Mouse (Mus musculus) layer of hippocampus, adult 2 months (tissue): Measurements from ENCODE around the gene Fbxo5. TPM values are rescaled to one million over a fixed set of nuclear protein-coding genes. Genes with fewer than 3 reads are reported as not detected.

ENCODE experiments used
- DNase-seq, 2 experiments: peaks; one replicate each; pipeline ENCODE4 v3.0.0; 2022; ENCODE audit warnings: low spot score in 2 of 2
- H3K27ac ChIP-seq: fragments of 200-600 bp; 2 replicates; pipeline ENCODE4 v1.8.1; 2022
- H3K4me3 ChIP-seq: fragments of 200-600 bp; 2 replicates; pipeline ENCODE4 v1.8.1; 2022; ENCODE audit warnings: mild to moderate bottlenecking
- CTCF ChIP-seq: fragments of 200-600 bp; conservative IDR thresholded peaks from 2 replicates; pipeline ENCODE4 v1.8.1; 2022; ENCODE audit warnings: antibody characterized with exemption, mild to moderate bottlenecking, moderate library complexity
- total RNA-seq, 2 experiments: library from RNA; stranded (reverse); gene quantifications; 2 replicates each; pipeline ENCODE4 v1.2.3; 2021

Fbxo5 gene
- total RNA-seq, 2 experiments from 2014 or later = 0.83 to 1.1 TPM

DNA sequence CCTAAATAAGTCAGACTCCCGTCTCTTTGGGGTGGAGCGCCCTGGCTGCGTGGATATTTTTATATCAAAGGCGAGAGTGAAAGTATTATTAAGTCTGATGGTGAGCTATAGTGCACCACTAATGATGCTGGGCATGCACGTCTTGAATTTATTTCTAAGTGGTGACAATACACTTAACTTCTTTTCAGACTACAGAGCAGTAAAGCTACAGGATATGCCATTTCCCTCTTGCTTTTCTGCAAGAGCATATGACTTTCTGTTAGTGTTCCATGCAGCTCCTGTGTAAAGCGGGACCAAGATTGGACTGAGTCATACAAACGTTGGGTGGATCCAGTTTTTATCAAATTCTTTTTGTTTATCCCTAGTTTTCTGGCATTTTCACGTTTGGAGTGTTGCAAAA, 1.0 kb upstream of the Fbxo5 start:
- peak overlapping the region; percentile 82 for H3K27ac ChIP-seq
- TF ChIP-seq CTCF = no peak
- peak overlapping the region; percentile 87 for H3K4me3 ChIP-seq
- DNase-seq = no peak

DNA sequence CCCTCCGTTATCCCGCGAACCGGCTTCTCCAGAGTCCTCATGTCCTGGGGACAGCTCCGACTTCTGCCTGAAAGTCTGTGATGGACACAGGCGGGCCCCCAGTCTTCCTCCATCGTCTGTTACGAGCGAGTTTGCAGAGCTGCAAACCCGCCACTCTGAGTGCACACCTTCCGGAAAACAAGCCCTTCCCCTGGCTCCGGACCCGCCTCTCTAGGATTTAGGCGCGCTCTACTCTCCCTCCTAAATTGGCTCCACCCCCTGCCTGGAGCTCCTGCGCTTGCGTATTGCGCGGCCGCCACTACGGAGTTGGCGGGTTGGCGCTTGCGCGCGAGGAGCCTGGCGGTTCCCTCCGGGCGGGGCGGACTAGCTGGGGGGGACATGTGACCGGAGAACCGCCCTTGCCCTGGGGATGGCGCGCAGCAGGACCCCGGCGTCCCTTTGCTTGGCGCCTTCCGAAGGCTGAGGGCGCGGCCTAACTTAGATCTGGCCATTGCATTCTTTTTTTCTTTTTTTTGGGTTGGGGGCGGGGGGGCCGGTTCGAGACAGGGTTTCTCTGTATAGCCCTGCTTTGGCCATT, 419 bp upstream of the Fbxo5 start:
- TF ChIP-seq CTCF = no peak
- DNase-seq = peak; percentile 96
- peak overlapping the region; percentile 87 for H3K4me3 ChIP-seq
- peak overlapping the region; percentile 82 for H3K27ac ChIP-seq

DNA sequence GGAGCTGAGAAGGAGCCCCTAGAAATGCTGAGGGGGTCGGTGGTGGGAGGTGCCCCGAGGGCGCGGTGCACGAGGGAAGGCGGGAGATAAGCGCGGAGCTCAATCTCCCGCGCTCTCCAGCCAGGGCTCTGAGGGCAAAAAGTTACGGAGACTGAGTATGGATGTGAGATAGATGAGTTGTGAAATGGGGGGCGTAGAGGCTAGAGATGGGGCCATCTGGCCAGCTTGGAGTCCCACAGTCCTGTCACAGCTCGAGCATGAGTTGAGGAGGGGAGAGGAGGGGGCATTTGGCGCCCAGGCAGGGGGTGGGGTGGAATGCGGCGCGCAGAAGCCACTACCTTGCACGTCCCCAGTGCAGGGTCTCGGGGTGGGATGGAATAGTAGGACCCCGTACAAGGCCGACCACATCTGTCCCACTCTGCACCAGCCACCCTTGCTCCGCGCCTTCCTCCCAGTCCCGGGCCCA, 676 bp downstream of the Fbxo5 start:
- no peak for TF ChIP-seq CTCF
- no peak for DNase-seq
- H3K4me3 ChIP-seq = peak overlapping the region; percentile 87
- H3K27ac ChIP-seq = no peak overlapping the region

DNA sequence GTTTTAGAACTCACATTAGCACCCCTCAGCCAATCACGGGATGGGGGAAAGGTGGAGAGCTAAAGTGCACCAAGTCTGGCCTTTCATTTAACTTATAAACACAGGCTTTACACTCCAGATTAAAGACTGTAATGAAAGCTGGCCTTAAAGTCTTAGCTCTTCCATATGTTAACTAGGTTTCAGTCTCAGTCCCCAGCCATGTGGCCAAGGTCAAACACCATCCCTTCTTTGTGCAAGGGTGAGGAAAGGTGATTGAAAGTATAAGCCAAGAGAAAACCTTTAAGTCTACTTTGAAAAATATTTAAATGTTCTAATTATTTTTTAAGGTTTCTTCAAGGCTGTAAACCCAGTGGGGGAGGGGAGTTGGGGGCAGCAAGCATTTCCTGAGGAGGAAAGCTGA, 1.7 kb downstream of the Fbxo5 start:
- no peak for TF ChIP-seq CTCF
- Histone ChIP-seq H3K27ac (no peak overlapping the region), H3K4me3 (no peak overlapping the region)
- no peak for DNase-seq

DNA sequence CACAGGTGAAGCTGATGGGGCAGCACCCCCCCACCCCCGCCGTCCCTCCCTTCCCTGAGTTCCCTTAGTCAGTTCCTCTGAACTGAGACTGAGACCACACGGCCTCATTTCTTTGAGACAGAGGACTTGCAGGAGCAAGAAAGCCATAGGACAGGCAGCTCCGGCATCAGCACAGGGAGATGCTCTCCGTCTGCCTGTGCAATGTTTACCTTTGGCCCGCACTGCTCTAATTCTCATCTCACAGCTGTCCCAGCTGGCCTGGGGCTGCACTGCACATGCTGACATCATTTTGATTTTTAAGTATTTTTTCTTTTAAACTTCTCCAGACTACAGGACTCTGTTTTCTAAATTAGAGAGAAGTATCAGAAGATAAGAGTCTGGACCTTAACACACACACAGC, 2.5 kb downstream of the Fbxo5 start:
- DNase-seq = no peak
- TF ChIP-seq CTCF = no peak
- H3K27ac ChIP-seq = no peak overlapping the region
- H3K4me3 ChIP-seq = no peak overlapping the region

DNA sequence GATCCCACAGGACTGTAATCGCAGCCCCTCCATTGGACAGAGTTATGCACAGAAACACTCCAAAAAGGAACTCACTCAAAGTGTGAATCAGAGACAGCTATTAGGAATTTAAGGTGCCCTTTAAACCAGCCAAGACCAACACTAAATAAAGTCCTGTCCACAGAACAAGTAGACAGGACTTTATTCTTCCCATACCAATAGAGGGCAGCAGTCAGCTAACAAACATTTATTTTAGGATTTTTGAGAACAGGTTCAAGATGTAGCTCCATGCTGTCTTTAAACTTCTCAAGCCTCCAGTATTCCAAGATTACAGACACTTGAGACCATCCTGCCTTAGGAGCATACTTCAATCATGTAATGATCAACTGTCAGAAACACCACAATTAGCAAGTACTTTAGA, 4.9 kb downstream of the Fbxo5 start:
- Histone ChIP-seq H3K4me3 (no peak overlapping the region), H3K27ac (no peak overlapping the region)
- peak; percentile 86 for TF ChIP-seq CTCF
- no peak for DNase-seq

DNA sequence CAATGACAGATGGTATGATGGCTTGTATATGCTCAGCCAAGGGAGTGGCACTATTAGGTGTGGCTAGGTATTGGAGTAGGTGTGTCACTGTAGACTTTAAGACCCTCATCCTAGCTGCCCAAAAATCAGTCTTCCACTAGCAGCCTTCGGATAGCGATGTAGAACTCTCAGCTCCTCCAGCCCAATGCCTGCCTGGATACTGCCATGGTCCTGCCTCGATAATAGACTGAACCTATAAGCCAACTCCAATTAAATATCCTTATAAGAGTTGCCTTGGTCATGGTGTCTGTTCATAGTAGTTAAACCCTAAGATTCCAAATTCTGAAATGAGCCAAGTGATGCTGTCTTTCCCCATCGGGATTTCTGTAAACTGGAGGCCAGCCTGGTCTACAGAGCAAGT, 7.3 kb downstream of the Fbxo5 start:
- no peak for TF ChIP-seq CTCF
- Histone ChIP-seq H3K27ac (no peak overlapping the region), H3K4me3 (no peak overlapping the region)
- DNase-seq = no peak

DNA sequence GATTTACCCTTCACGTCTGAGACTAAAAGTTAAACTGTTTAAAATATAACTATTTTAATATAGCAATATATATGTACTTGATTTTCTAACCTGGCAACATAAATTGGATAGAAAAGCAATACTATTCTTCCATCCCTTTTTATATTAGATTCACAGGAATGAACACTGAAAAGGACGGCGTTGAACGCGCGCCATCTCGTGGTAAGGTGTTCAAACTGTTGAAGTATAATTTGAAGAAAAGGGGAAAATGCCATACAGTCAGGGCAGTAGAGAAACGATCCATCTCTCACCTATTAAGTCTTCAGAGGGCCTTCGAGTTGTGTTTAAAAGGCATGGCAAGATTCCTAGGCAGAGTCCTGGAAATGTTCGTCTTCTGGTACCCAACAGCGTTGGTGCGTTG, 14.7 kb downstream of the Fbxo5 start:
- TF ChIP-seq CTCF = peak; percentile 86
- H3K27ac ChIP-seq = no peak overlapping the region
- H3K4me3 ChIP-seq = no peak overlapping the region
- peak; percentile 20 to 66 for DNase-seq

DNA sequence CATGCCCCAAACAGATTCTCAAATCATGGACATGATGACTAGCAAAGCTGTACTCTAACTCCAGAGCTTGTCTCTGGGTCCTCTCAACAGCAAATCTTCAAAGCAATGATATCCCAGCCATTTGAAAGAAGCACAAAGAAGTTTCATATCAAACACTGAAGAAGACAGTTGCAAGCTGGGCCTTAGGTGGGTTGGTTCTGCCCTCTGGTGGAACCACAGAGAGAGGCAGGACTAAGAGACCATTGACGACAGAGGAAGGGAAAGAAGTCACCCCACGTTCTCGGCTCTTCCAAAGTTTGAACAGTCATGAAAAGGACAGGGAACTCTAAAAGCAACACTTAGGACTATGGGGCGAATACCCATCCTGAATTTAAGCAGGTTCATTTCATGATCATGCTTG, 18.5 kb downstream of the Fbxo5 start:
- peak; percentile 29 to 43 for DNase-seq
- peak; percentile 86 for TF ChIP-seq CTCF
- Histone ChIP-seq H3K4me3 (no peak overlapping the region), H3K27ac (no peak overlapping the region)

Other genes with a start within 250 kb of the Fbxo5 start
- under 1 TPM; 0.20 to 0.25 TPM for gene Myct1, start 211.8 kb downstream of the Fbxo5 start, total RNA-seq
- 10 to 100 TPM; 13.6 to 17.5 TPM for gene Vip, start 166.4 kb downstream of the Fbxo5 start, total RNA-seq
- 10 to 100 TPM; 10.6 to 12.0 TPM for gene Mtrf1l, start 18.3 kb upstream of the Fbxo5 start, total RNA-seq
- 10 to 100 TPM; 30.0 to 34.8 TPM for gene Rgs17, start 116.8 kb upstream of the Fbxo5 start, total RNA-seq